Mouse (Mus musculus) ES-E14 (cell line): ENCODE data around the gene Rims1.

Source experiments
- CHD2 ChIP-seq: IDR thresholded peaks from 2 replicates; pipeline ENCODE4 v1.6.1; 2014; ENCODE audit warnings: mild to moderate bottlenecking, low read depth, low read length, inconsistent platforms
- MAFK ChIP-seq: IDR thresholded peaks from 2 replicates; pipeline ENCODE4 v1.6.1; 2014; ENCODE audit warnings: mild to moderate bottlenecking, low read depth, low read length, inconsistent platforms; ENCODE audit not compliant: insufficient read depth
- ZNF384 ChIP-seq: IDR thresholded peaks from 2 replicates; pipeline ENCODE4 v1.6.1; 2012; ENCODE audit warnings: low read depth, low read length, inconsistent platforms

DNA sequence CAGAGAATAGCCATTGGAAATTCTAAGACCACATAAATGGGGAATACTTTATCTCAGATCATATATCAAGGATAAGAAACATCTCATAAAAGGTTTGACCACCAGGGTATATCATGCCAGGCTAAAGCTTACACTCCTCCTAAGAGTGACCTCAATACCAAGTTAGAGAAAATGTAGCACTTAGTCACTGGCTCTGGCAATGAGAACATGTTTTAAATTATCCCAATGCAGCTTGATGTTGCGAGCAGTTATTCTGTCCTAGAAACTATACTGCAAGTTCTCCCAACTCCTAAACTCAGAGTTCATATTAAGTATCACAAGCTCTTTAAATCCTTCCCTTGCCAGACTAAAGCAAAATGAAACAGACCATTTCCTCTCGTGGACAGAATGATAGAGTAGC lies 85.1 kb downstream of the Rims1 start:
- no peak for TF ChIP-seq MAFK
- no peak for TF ChIP-seq CHD2
- TF ChIP-seq ZNF384 = no peak
